In the genomic region with DNA sequence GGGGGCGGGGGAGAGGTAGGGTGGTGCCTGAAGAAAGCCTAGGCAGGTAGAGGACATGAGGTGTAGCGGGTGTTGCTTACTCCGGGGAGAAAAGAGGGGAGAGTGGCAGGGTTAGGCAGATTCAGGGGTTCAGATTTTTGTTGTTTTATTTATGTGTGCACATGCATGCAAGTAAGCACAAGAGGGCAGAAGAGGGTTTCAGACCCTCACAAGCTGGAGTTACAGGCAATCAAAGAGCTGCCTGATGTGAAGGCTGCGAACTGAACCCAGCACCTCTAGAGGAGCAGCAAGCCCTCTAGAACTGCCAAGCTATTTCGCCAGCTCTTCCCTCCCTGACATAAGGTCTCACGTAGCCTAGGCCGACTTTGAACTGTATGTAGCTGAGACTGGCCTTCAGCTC, we compare ENCODE assay signal across 8 mouse cellular contexts. TPM values are rescaled to one million over a fixed set of nuclear protein-coding genes. Genes with fewer than 3 reads are reported as not detected.
DNase-seq lines count a peak whose midpoint lies in the region; ATAC-seq and TF ChIP-seq lines count a peak whose summit lies in the region.

No protein-coding gene starts in this region.

- peak; percentile 27; the same call in 1 of the 2 replicates for TF ChIP-seq CTCF in cerebellum, adult 2 months (IDR thresholded peaks at IDR 0.05; ENCODE audit: borderline replicate concordance, insufficient read depth, low read depth, low read length)

- DNase-seq in cerebellum, adult 2 months = peak in 1 of 2 experiments; percentile 21
- DNase-seq in liver, embryonic 11.5 days (ENCODE audit: low spot score) = no peak
- DNase-seq in liver = no peak
- DNase-seq in embryonic facial prominence, embryonic 14.5 days (ENCODE audit: low spot score) = peak; percentile 45
- no peak for DNase-seq in layer of hippocampus, postnatal 14 days (ENCODE audit: low spot score in 2 of 2)
- DNase-seq in gastrocnemius, adult 18-20 months (ENCODE audit: low spot score) = no peak

- H3K4me2 ChIP-seq in liver, embryonic 11.5 days = peak overlapping the region; percentile 93
- H3K4me2 ChIP-seq in embryonic facial prominence, embryonic 14.5 days (ENCODE audit: low read depth, low read length) = peak overlapping the region; percentile 88; the same call in 1 of the 2 replicates
- H3K4me2 ChIP-seq in neural tube, embryonic 15.5 days = peak overlapping the region; percentile 84

- no peak for ATAC-seq in cerebellum, adult (ENCODE audit: insufficient number of reproducible peaks, low FRiP score, low TSS enrichment)
- no peak for ATAC-seq in liver, embryonic 11.5 days (replicated peaks; ENCODE audit: low FRiP score)
- no peak for ATAC-seq in embryonic facial prominence, embryonic 14.5 days (ENCODE audit: low read depth)
- ATAC-seq in neural tube, embryonic 15.5 days (ENCODE audit: low FRiP score) = no peak

- H3K9ac ChIP-seq in liver, embryonic 11.5 days (ENCODE audit: low read depth, low read length) = 0 out of 2 replicates have a peak overlapping the region, but pooled peaks have one; percentile 81
- no peak overlapping the region for H3K9ac ChIP-seq in embryonic facial prominence, embryonic 14.5 days (ENCODE audit: low read depth, low read length)
- H3K9ac ChIP-seq in neural tube, embryonic 15.5 days (replicated peaks) = no peak overlapping the region

- peak overlapping the region; percentile 89 for H3K4me3 ChIP-seq in cerebellum, adult 2 months (replicated peaks; ENCODE audit: insufficient read depth, low read depth, low read length)
- H3K4me3 ChIP-seq in liver, embryonic 11.5 days (ENCODE audit: low read depth, low read length) = peak overlapping the region; percentile 56
- no peak overlapping the region for H3K4me3 ChIP-seq in embryonic facial prominence, embryonic 14.5 days (ENCODE audit: low read depth, low read length)
- H3K4me3 ChIP-seq in neural tube, embryonic 15.5 days (replicated peaks) = no peak overlapping the region

- no peaks in the 10 kb centered on the region for H3K36me3 ChIP-seq in liver, embryonic 11.5 days (ENCODE audit: control insufficient read depth, insufficient read depth, low read length)
- H3K36me3 ChIP-seq in embryonic facial prominence, embryonic 14.5 days (ENCODE audit: control insufficient read depth, insufficient read depth, low read length) = no peaks in the 10 kb centered on the region
- no peaks in the 10 kb centered on the region for H3K36me3 ChIP-seq in neural tube, embryonic 15.5 days

- WGBS in cerebellum, adult 2 months = 49% methylated on average over 7 of the region's 7 CpGs
- WGBS in liver, embryonic 11.5 days = 43% methylated on average over 7 of the region's 7 CpGs
- 49% methylated on average over 7 of the region's 7 CpGs for WGBS in embryonic facial prominence, embryonic 14.5 days
- WGBS in neural tube, embryonic 15.5 days = 44% methylated on average over 7 of the region's 7 CpGs

- no peaks in the 10 kb centered on the region for H3K4me1 ChIP-seq in cerebellum, adult 2 months (ENCODE audit: control insufficient read depth, insufficient read depth, low read length)
- peaks cover 38% of the 10 kb centered on the region for H3K4me1 ChIP-seq in liver, embryonic 11.5 days (replicated peaks; ENCODE audit: control insufficient read depth, insufficient read depth, low read length)
- H3K4me1 ChIP-seq in embryonic facial prominence, embryonic 14.5 days (ENCODE audit: control insufficient read depth, insufficient read depth, low read length) = 0 out of 2 replicates have a peak, but pooled peaks cover 3% of the 10 kb centered on the region
- peaks cover 21% of the 10 kb centered on the region for H3K4me1 ChIP-seq in neural tube, embryonic 15.5 days

- H3K9me3 ChIP-seq in liver, embryonic 11.5 days (ENCODE audit: control insufficient read depth, low read length) = no peaks in the 10 kb centered on the region
- no peaks in the 10 kb centered on the region for H3K9me3 ChIP-seq in embryonic facial prominence, embryonic 14.5 days (ENCODE audit: control insufficient read depth, low read length)
- H3K9me3 ChIP-seq in neural tube, embryonic 15.5 days (replicated peaks) = no peaks in the 10 kb centered on the region

- TF ChIP-seq POLR2A in cerebellum, adult 2 months (IDR thresholded peaks at IDR 0.05; ENCODE audit: borderline replicate concordance, insufficient read depth, low read length) = no peak

- no peak overlapping the region for H3K27ac ChIP-seq in cerebellum, adult 2 months (ENCODE audit: insufficient read depth, low read length)
- H3K27ac ChIP-seq in liver, embryonic 11.5 days (ENCODE audit: low read depth, low read length) = no peak overlapping the region
- no peak overlapping the region for H3K27ac ChIP-seq in embryonic facial prominence, embryonic 14.5 days (replicated peaks; ENCODE audit: low read depth, low read length)
- no peak overlapping the region for H3K27ac ChIP-seq in neural tube, embryonic 15.5 days (replicated peaks)

- no peaks in the 10 kb centered on the region for H3K27me3 ChIP-seq in cerebellum, adult 2 months (ENCODE audit: control insufficient read depth, insufficient read depth, low read length)
- 0 out of 2 replicates have a peak, but pooled peaks cover 4% of the 10 kb centered on the region for H3K27me3 ChIP-seq in liver, embryonic 11.5 days (replicated peaks; ENCODE audit: control insufficient read depth, insufficient read depth, low read length)
- H3K27me3 ChIP-seq in embryonic facial prominence, embryonic 14.5 days (replicated peaks; ENCODE audit: control insufficient read depth, insufficient read depth, low read length) = no peaks in the 10 kb centered on the region
- H3K27me3 ChIP-seq in neural tube, embryonic 15.5 days (replicated peaks) = peaks cover 29% of the 10 kb centered on the region

RNA-seq across cellular contexts. Expression of gene Capn1, which starts 0.8 kb away (rescaled TPM):
- 27.0 and 27.3 TPM in 2 replicates for polyA plus RNA-seq in cerebellum, adult 2 months (2012; rRNA removed)
- polyA plus RNA-seq in liver, embryonic 11.5 days (2014; fragmentation: Nextera tagmentation; extraction: Ambion mirVana) = 25.2 and 25.8 TPM in 2 replicates
- polyA plus RNA-seq in embryonic facial prominence, embryonic 14.5 days (2014; fragmentation: Nextera tagmentation; extraction: Ambion mirVana) = 16.8 and 19.0 TPM in 2 replicates
- polyA plus RNA-seq in neural tube, embryonic 15.5 days (2015; fragmentation: Nextera tagmentation; extraction: Ambion mirVana) = 6.4 and 12.3 TPM in 2 replicates
- total RNA-seq in layer of hippocampus, postnatal 14 days (2021) = 10 to 100 TPM; 21.3 to 23.1 TPM
- 10 to 100 TPM; 89.8 to 91.1 TPM for total RNA-seq in gastrocnemius, adult 18-20 months (2021)

RNA-seq across cellular contexts. Expression of gene Syvn1, which starts 29.8 kb away (rescaled TPM):
- 34.5 and 34.8 TPM in 2 replicates for polyA plus RNA-seq in cerebellum, adult 2 months (2012; rRNA removed)
- 30.7 and 33.7 TPM in 2 replicates for polyA plus RNA-seq in liver, embryonic 11.5 days (2014; fragmentation: Nextera tagmentation; extraction: Ambion mirVana)
- polyA plus RNA-seq in embryonic facial prominence, embryonic 14.5 days (2014; fragmentation: Nextera tagmentation; extraction: Ambion mirVana) = 32.1 and 34.9 TPM in 2 replicates
- polyA plus RNA-seq in neural tube, embryonic 15.5 days (2015; fragmentation: Nextera tagmentation; extraction: Ambion mirVana) = 31.4 and 34.3 TPM in 2 replicates
- total RNA-seq in layer of hippocampus, postnatal 14 days (2021) = 10 to 100 TPM; 42.5 to 45.3 TPM
- 10 to 100 TPM; 18.4 to 20.5 TPM for total RNA-seq in gastrocnemius, adult 18-20 months (2021)

RNA-seq across cellular contexts. Expression of gene Slc22a20, which starts 30.6 kb away (rescaled TPM):
- not detected in 2 replicates for polyA plus RNA-seq in cerebellum, adult 2 months (2012; rRNA removed)
- not detected in 2 replicates for polyA plus RNA-seq in liver, embryonic 11.5 days (2014; fragmentation: Nextera tagmentation; extraction: Ambion mirVana)
- polyA plus RNA-seq in embryonic facial prominence, embryonic 14.5 days (2014; fragmentation: Nextera tagmentation; extraction: Ambion mirVana) = not detected in 2 replicates
- polyA plus RNA-seq in neural tube, embryonic 15.5 days (2015; fragmentation: Nextera tagmentation; extraction: Ambion mirVana) = not detected in 2 replicates
- total RNA-seq in layer of hippocampus, postnatal 14 days (2021) = not detected
- not detected for total RNA-seq in gastrocnemius, adult 18-20 months (2021)

RNA-seq across cellular contexts. Expression of gene Mrpl49, which starts 41.1 kb away (rescaled TPM):
- polyA plus RNA-seq in cerebellum, adult 2 months (2012; rRNA removed) = 48.7 and 51.5 TPM in 2 replicates
- polyA plus RNA-seq in liver, embryonic 11.5 days (2014; fragmentation: Nextera tagmentation; extraction: Ambion mirVana) = 84.5 and 93.9 TPM in 2 replicates
- polyA plus RNA-seq in embryonic facial prominence, embryonic 14.5 days (2014; fragmentation: Nextera tagmentation; extraction: Ambion mirVana) = 67.5 and 69.8 TPM in 2 replicates
- polyA plus RNA-seq in neural tube, embryonic 15.5 days (2015; fragmentation: Nextera tagmentation; extraction: Ambion mirVana) = 60.1 and 66.9 TPM in 2 replicates
- total RNA-seq in layer of hippocampus, postnatal 14 days (2021) = 10 to 100 TPM; 39.9 to 50.8 TPM
- 10 to 100 TPM; 27.5 to 29.3 TPM for total RNA-seq in gastrocnemius, adult 18-20 months (2021)

RNA-seq across cellular contexts. Expression of gene Fau, which starts 41.1 kb away (rescaled TPM):
- 792 and 828 TPM in 2 replicates for polyA plus RNA-seq in cerebellum, adult 2 months (2012; rRNA removed)
- polyA plus RNA-seq in liver, embryonic 11.5 days (2014; fragmentation: Nextera tagmentation; extraction: Ambion mirVana) = 1,022 and 1,135 TPM in 2 replicates
- 870 and 937 TPM in 2 replicates for polyA plus RNA-seq in embryonic facial prominence, embryonic 14.5 days (2014; fragmentation: Nextera tagmentation; extraction: Ambion mirVana)
- 522 and 591 TPM in 2 replicates for polyA plus RNA-seq in neural tube, embryonic 15.5 days (2015; fragmentation: Nextera tagmentation; extraction: Ambion mirVana)
- total RNA-seq in layer of hippocampus, postnatal 14 days (2021) = 100 to 1,000 TPM; 583 to 634 TPM
- total RNA-seq in gastrocnemius, adult 18-20 months (2021) = 100 to 1,000 TPM; 425 to 500 TPM

Comparison
In these comparisons a context has a peak if more than half of its experiments do, and no peak if none do; other contexts are left out.
1. H3K4me3 ChIP-seq: peak in cerebellum, adult 2 months (single experiment) and liver, embryonic 11.5 days (single experiment); none in embryonic facial prominence, embryonic 14.5 days (single experiment) and neural tube, embryonic 15.5 days (single experiment).
2. Peak in every context shown above with its lines, with median percentiles within 50 percentile points of each other: H3K4me2 ChIP-seq.